Mouse (Mus musculus): ENCODE data around the gene Stx18.

DNA sequence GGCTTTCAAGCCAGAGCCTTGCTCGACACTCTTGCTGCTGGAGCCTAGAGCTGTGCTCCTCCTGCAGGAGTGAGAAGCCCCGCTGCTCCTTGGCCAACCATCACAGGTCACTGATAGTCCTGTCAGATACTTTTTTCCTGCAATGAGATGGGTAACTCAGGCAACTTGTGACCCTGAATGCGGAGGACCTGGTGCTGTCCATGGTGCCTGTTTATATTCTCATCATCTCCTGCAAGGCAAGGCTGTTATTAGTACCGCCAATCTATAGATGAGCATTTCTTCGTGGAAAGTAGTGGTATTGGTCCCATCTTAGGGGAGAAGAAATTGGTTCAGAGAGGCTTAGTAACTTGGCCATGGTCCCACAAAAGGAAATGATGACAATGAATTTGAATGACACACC, 135.2 kb downstream of the Stx18 start:
- no peak for TF ChIP-seq RCOR1 (conservative IDR thresholded peaks at IDR 0.05; ENCODE audit: low read depth, low read length)
- no peak for TF ChIP-seq NELFE (IDR thresholded peaks at IDR 0.05; ENCODE audit: low read depth, low read length)
- no peak for TF ChIP-seq CTCF (conservative IDR thresholded peaks at IDR 0.05 in 1 of 2, IDR thresholded peaks at IDR 0.05 in 1 of 2; ENCODE audit: low read depth in 2 of 2, low read length in 2 of 2)

All from CH12.LX (cell line).